Mouse (Mus musculus) gastrocnemius, postnatal 4 days (tissue): Measurements from ENCODE around the gene Olfr222. TPM values are rescaled to one million over a fixed set of nuclear protein-coding genes. Genes with fewer than 3 reads are reported as not detected.
"Not testable (repeated sequence)": the region's sequence is repeated elsewhere in the genome, so short reads cannot be mapped to it uniquely, and the experiment has no call there.

Experiments
- DNase-seq, 2 experiments: peaks; one replicate each; pipeline ENCODE4 v3.0.0; 2021 to 2022; ENCODE audit warnings: low spot score in 2 of 2, mixed read lengths in 2 of 2
- long read RNA-seq, 2 experiments: library from polyadenylated mRNA; stranded (forward); transcript quantifications; one replicate each; pipeline ENCODE4 v2.0.0; 2021
- total RNA-seq, 2 experiments: library from RNA; stranded (reverse); gene quantifications; 2 replicates each; pipeline ENCODE4 v1.2.3; 2021

Olfr222 gene
- total RNA-seq = not detected
- long read RNA-seq, experiment 1 = 0 reads
- long read RNA-seq, experiment 2 = 0 reads

DNA sequence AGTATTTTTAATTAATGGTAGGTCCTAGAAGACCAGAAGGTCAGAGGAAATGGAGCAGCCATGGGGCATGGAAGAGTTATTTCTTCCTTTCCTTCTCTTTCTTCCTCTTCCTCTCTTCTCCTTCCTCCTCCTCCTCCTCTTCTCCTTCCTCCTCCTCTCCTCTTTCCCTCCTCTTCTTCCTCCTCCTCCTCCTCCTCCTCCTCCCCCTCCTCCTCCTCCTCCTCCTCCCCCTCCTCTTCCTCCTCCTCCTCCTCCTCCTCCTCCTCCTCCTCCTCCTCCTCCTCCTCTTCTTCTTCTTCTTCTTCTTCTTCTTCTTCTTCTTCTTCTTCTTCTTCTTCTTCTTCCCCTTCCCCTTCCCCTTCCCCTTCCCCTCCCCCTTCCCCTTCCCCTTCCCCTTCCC lies at the start of gene Olfr222:
Gene Olfr222 (minus strand): TSS at position 101 of the 400 bp plus-strand sequence.
- not testable (repeated sequence) for DNase-seq

DNA sequence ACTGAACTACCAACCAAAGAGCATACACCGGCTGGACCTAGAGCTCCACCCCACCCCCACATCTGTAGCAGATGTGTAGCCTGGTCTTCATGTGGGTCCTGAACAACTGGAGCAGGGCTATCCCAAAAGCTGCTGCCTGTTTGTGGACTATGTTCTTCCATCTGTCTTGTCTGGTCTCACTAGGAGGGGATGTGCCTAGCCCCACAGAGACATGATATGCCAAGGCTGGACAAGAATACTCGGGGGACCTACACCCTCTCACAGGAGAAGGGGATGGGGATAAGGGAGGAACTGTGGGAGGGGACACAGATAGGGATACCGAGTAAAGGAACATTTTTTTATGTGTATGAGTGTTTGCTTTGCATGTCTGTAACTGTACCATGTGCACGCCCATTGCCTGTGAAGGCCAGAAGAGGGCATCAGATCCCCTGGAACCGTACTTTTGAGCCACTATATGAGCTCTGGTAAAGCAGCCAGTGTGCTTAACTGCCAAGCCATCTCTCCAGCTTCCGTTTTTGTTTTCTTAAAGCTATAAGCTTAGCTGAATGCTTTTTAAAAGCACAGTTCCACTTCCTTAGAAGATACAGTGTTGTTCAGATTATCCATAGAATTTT lies 48.1 kb upstream of the Olfr222 start:
- DNase-seq = peak; percentile 24 to 53

DNA sequence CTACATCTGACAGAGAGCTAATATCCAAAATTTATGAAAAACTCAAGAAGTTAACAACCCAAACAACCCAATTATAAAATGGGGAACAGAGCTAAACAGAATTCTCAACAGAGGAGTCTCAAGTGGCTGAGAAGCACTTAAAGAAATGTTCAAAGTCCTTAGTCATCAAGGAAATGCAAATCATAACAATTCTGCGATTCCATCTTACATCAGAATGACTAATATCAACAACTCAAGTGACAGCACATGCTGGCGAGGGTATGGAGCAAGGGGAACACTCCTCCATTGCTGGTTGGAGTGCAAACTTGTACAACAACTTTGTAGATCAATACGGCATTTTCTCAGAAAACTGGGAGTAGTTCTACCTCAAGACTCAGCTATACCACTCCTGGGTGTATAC lies 46.2 kb upstream of the Olfr222 start:
- DNase-seq = no peak

DNA sequence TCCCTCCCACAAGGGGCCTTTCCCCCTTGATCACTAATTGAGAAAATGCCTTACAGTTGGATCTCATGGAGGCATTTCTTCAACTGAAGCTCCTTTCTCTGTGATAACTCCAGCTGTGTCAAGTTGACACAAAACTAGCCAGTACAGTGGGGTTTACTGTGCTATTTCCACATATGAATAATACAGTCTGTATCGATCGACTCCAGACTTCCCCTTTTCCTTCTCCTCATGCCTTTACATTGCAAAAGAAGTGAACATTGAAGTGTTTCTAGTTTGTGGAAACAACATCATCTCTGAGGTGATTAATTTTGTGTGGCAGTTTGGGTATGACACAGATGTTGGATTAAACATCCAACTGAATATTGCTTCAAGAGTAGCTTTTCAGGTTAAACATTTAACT lies 41.0 kb upstream of the Olfr222 start:
- DNase-seq = not testable (repeated sequence)

DNA sequence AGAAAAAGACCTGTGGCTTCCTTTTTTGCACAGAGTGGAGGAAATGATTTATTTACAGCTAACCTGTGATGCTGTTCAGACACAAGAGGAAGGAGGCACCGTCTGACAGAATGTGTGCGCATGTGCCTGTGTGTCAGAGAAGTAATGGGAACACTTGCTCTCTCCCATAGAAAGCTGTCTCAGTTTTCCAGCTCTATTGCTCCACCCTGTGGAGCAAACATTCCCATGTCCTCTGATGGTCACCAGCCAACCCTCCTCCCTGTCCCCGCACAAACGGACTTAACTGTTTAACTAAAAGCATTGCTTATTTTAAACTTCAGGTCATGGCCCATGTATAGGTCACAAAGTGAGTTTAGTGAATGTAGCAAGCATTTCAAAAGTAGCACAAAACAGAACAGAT lies 38.1 kb upstream of the Olfr222 start:
- DNase-seq = no peak

DNA sequence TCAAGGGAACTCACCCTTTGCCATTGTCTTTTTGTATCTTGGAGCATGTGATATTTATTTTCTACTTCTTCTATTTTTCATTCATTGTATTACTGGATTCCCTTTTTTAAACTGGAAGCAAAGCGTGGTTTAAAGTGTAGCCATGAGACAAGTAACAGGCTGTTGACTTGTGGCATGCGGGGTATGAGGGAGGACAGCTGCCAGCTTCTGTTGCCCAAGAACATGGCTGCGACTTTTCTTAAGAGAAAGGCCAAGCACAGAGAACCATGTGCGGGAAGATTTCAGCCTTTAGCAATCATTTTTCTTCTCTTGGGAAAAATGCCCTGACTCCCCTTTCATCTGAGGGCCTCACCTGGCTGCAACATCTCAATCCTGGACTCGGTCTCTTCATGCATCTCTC lies 35.6 kb upstream of the Olfr222 start:
- DNase-seq = no peak

DNA sequence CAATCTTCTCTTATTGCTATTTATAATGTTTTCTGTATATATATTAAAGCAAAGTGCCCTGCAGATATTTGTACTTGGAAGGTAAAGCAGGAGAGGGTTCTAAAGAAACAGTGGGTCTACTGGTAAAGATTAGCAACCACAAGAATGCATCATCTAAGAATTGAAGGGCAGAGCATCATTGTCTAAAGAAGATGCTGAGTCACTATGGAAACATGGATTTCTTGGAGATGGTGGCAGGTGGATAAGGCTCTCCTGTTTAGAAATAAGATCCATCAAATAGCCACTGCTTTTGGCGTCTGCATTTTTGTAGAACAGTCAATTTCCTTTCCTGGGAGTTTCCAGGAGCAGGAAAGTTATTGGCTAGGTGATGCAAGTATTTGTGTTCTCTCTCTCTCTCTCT lies 26.3 kb upstream of the Olfr222 start:
- DNase-seq = no peak

DNA sequence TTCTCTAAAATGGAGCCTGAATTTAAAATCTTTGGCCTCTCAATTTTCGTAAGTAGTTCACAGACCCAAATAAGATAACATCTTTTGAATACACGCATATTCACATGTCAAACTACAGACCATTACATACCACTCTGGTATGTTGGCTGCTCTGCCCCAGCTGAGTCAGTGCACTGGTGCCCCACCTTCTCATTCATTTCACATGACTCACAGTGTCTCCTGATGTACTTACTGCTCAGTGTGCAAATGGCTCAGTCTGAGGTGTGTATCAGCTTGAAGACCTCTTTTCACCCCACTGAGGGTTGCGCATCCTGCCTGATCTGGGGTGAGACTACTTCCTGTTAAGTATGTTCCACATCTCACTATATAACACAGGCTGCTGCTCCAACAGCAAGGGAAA lies 24.8 kb upstream of the Olfr222 start:
- DNase-seq = no peak

DNA sequence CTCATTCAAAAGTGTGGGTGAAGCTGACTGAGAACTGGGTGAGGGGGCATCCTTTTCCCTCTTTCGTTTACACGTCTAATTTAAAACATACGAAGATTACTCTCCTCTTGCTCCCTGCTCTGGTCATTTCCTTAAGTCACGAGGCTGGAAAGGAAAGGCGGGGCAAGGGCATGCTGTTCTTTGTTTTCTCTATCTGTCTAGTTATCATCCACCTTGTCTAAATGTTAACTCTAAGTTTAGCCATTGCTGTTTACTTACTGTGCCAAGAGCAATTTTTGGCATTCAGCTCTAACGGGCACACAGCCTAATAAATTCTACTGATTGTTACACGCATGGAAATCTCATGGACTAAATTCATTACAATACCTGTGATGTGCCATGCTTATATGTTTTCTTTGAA lies 23.2 kb upstream of the Olfr222 start:
- DNase-seq = no peak

DNA sequence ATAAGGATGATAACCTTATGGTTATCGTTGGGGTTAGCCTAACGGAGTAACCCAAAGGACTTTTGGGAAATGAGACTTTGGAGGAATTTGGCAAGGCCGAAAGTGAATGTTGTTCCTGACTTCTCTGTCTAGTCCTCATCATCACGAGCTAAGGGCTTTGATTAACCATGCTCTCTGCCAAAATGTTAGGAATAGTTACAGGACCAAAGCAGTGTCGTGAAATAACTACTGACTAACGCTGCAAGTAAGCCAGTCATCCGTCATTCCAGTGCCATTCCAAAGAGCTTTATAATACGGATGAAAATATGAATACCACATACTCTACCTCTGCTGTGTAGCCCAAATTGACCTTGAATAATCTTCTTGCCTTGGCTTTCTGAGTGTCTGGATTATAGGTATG lies 20.9 kb upstream of the Olfr222 start:
- DNase-seq = no peak

DNA sequence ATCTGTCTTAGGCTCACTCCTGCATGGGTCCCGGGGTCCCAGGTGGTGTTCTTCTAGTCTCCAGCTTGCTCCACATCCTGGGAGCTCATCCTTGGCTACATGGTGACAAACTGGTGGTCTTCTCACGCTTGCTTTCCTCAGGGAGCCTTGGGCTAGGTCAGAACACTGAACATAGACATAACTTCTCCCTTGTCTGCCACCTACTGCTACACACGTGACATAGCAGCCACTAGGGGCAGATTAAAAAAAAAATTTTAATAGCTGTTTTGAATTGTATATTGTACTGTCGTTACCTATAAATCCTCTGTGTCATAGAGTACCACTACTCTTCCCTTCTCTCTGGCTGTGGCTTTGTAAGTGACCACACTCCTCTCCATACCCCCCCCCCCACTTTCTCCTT lies 20.1 kb upstream of the Olfr222 start:
- no peak for DNase-seq

DNA sequence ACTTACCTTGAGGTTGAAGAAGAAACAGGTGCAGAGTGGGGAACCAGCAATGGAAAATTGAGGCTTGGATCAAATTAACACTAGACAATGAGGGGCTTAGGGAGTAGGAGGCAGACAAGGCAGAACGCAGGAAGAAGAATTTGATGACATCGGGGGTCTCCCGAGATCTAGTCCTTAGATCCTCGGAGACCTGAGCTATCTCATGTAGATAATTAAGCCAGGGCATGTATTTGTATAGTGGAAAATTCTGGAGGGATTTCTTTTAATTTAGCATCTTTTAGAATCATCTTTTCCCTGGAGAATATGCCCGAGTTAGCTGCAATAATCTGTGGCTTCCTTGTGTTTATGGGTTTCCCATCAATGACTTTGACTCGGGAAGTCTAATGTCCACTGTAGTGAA lies 17.2 kb upstream of the Olfr222 start, which contains the start of gene Olfr223:
Gene Olfr223 (minus strand): TSS at position 101 of the 400 bp plus-strand sequence.
- no peak for DNase-seq

DNA sequence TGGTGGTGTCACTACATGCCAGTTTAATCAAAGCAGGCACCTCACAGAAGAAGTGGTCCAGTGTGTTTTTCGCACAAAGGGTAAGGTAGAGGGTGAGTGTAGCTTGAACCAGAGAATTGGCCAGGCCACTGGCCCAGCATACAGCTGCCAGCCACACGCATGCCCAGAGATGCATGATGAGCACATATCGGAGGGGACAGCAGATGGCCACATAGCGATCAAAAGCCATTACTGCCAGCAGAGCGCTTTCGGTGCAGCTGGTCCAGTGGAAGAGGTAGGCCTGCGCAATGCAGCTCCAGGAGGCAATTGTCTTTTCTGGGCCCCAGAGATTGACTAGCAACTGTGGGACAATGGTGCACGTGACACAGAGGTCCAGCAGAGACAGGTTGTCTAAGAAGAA lies 13.5 kb upstream of the Olfr222 start:
- DNase-seq = no peak

DNA sequence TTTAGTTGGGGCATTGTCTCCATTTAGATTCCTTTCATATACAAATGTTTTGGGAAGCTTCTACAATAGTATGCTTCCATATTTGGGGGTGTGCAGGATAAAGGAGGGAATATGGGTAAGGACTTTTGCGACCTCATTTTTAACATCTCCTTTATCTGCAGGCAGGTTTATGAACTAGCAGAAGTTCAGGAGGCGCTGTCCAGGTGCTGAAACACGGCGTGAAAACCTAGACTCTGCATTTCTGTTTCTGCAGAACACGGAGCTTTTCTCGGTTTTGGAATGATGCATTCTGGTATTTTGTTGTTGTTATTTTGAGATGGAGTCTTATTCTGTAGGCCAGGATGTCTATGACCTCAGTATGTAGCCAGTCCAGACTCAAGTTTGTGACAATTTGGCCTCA lies 8.5 kb upstream of the Olfr222 start:
- DNase-seq = no peak

DNA sequence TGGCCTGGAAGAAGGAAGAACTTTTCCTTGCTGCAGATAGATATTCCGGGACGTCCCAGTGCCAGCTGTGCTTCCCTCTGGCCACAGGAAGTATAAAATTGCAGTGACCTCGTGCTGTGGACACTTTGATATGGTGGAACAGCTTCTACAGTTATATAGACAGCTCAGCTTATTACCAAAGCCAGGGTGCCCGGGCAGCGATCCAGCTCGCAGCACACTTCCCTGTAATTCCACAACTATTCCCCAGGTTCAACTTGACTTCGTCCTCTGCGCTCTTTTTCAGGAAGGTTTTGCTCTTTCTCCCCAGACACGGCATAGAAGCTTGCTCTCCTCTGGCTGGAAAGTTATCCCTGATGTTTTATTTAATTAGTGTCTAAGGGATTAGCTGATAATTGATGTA lies 309 bp downstream of the Olfr222 start:
- no peak for DNase-seq

DNA sequence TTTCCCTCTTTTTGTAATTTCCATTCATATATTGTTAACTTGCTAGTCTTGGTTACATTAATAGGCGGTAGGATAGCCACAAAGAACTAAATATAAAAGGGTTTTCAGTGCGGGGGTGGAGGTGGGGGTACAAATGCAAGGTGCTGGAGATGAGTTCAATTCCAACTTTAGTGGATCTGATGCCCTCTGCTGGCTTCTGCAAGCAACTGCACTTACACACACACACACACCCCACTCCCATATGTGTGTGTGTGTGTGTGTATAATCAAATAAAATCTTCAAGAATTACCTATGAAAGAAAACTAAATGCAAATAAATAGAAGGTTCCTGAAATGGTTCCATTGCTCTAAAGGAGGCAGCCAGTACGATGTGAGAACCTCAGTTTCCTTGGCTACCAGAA lies 6.7 kb downstream of the Olfr222 start:
- DNase-seq = no peak

DNA sequence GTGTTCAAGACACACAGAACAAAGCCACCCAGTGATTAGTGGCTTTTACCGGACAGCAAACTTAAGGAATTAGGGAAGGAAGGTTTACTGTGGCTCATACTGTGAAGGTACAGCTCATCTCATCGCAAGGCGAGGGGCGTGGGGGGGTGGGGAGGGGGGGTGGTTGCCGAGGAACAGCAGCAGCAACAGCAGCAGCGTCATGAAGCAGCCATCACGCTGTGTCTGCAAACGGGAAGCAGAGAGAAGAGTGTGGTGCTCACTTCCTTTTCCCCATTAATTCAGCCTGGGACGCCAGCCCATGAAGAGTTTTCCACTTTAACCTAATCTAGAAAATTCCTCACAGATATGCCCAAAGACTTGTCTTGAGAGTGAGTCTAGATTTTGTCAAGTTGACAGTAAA lies 13.2 kb downstream of the Olfr222 start:
- DNase-seq = no peak

DNA sequence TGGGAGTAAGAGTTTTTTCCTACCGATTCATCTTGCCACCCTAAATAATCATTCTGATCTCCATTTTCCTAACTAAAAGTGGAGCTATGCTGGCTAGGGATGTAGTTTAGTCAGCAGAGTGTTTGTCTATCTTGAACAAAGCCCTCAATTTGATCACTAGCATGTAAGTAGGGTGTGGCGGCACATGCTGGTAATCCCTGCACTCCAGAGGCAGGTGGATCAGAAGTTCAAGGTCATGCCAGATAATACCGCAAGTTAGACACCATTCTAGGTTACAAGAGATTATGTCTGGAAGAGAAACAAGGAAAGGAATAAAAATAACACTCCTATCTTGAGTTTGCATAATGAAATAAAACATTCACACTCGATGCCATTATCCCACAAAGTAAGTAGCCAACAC lies 13.7 kb downstream of the Olfr222 start:
- DNase-seq = no peak

DNA sequence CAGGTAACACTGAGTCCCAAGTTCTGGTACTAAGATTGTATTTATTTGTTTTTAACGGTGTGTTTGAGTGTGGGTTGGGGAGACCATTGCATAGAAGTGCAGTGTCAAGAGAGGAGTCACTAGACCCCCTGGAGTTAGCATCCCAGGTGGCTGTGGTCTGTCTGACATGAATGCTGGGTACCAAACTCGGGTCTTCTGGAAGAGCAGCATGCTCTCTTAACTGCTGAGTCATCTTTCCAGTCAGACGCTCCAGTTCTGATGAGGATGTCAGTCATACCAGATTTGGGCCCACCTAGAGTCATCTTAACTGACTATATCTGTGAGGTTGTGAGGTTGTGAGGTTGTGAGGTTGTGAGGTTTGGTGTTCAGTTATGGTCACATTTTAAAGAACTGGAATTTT lies 15.1 kb downstream of the Olfr222 start:
- no peak for DNase-seq

DNA sequence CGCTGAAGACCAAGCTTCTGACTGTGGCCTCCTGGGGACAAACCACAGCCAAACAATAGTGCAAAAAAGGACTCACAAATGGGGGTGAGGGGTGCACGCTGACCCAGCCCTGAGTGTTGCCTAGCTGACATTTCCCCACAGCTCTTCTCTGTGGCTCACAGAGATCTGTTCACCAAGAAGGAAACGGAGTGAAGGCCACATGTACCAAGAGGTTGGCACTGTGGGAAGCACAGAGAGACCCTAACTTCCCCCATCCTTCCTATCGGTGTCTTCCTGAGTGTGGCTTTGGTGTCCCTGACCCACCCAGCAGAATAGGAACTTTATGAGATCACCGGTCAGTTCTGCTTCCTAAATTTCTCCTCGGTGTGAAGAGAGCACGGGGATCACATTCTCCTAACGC lies 21.5 kb downstream of the Olfr222 start:
- DNase-seq = no peak

DNA sequence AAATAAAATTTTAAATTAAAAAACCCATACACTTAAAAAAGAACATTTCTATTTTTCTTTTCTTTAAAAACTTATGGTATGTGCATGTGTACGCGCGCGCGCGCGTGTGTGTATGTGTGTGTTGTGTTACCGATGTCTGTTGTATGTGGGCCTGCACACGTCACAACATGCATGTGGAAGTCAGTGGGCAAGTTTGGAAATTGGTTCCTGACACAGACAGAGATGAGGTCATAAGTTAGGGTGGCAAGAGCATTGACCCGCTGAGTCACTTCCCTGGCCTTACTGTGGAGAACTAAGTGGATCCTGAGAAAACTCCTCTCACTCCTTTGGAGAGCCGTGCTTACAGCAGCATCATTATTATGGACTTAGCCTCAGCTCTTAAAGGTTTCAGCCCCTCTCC lies 21.9 kb downstream of the Olfr222 start:
- DNase-seq = no peak

DNA sequence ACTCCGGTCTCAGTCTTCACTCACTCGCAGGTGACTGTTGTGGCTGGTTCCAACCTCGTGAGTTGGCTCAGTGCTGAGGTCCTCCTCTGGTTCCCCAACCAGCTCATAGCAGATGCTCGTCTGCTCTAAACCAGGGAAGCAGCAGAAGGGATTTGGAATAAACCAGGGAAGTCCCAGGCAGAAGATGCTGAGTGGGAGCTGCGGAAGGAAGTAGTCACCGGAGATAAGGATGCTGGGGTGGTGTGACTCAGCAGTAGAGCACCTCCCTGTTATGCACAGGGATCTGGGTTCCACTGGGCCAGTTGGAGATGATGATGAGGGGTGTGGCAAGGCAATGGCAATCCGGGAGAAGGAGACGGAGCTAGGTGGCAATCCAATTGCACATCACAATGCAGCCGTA lies 32.0 kb downstream of the Olfr222 start:
- no peak for DNase-seq

DNA sequence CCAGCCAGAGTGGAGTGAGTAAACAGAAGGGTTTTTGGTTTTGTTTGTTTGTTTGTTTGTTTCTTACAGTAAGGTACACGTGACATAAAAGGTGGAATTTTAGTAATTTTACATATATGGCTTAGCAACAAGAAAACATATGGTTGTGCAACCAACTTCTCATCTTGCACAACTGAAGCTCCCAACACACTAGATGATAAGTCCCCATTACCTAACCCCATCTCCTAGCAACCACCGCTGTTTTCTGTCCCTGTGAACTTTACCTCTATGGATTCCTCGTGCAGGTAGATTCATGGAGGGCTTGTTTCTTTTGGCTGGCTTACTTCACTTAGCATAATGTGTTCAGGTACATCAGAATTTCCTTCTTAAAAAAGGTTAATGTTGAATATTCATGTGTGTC lies 32.7 kb downstream of the Olfr222 start:
- DNase-seq = no peak

DNA sequence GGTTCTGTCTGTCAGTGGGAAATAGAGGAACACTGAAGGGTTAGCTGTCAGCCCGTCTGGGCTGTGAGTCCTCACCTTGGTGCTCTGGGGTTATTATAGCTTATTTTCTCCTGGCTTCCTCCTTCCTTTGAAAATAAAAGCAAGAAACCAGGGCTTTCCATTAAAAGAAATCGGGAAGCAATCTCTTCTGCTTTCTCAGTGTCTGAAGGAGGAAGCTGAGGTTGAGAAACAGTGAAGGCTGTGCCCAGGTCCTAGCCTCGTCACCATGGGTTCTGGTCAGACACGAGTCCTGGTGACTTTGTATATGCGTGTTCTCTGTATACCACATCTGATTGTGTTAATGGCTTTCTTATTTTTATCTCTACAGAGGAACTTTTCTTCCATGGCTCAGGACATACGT lies 33.6 kb downstream of the Olfr222 start:
- no peak for DNase-seq
